Mouse (Mus musculus) ovary, postnatal 14 days (tissue): Measurements from ENCODE around the gene Olfr1270.
"Not testable (repeated sequence)": the region's sequence is repeated elsewhere in the genome, so short reads cannot be mapped to it uniquely, and the experiment has no call there.

Experiments
- DNase-seq: peaks from one replicate; pipeline ENCODE4 v3.0.0; 2022; ENCODE audit warnings: low spot score

Olfr1270 gene

DNA sequence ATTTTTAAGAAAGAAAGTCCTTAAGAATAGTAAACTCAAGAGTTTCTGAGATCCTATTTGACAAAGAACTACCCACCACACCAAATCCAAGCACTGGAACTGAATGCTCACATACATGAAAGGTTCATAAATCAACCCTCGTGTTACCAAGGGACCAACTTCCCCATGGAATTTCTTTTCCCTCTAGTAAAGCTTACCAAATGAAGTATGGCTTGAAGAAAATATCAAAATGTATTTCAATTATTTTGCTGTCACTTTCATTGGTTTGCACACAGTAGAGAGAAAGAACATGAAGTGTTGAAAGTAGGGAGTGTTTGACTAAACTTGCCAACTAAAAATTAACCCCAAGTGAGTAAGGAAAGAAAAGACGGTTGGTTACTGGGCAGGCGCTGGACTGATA is at the start of gene Olfr1270:
Gene Olfr1270, minus strand, starts transcription at position 101 of the 400 bp plus-strand sequence.
- no peak for DNase-seq

DNA sequence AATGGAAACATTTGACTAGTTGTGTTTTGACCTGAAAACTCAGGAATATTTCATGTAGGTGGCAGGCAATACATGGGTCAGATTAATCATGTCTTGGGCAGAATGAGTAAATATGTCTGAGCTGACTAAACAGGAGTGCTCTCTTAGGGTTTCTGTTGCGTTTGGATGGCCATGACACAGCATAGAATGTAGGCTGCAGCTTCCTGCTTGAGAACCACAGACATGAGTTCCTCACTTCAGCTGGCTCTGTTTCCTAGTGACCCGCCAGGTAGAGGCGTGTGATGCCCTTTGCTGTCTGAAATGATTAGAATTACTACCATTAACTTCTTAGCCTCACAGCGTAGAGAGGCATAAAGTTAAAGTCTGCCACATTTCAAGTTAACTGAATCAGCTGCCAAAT is 46.7 kb upstream of the Olfr1270 start:
- not testable (repeated sequence) for DNase-seq

DNA sequence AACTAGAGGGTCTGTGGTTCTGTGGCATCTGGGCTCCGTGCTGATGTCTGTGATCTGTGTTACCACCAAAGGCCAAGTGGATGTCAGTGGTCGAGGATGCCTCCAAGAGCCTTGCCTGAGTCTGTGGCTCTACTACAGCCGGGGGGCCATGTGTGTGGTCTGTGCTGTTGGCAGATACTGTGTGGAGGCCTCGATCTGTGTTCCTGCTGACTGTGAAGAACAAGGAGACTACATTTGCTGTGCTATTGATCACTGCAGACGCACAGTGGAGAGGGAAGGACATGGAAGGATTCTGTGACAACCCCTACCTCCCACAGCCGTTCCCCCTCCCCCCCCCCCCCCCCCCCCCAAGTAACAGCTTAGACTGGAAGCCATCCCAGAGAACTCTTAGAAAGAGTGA is 42.4 kb upstream of the Olfr1270 start:
- DNase-seq: not testable (repeated sequence)

DNA sequence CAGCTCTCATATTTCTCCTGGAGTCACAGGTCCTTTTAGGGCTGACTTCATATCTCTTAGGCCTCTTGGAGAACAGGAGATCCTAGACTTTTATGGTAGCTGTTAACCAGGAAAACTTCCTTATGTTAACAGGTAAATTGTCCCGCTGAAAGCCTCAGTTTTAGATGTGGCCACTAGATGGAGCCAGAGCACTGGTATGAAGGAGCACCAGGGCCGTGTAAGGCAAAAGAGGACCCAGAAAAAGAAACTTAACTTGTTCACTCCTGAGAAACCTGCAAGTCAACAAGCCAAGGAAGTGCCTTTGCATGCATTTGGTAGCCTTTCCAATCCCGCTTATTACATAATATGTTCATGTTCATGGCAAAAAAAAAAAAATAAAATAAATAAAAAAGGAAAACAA is 41.9 kb upstream of the Olfr1270 start:
- not testable (repeated sequence) for DNase-seq

DNA sequence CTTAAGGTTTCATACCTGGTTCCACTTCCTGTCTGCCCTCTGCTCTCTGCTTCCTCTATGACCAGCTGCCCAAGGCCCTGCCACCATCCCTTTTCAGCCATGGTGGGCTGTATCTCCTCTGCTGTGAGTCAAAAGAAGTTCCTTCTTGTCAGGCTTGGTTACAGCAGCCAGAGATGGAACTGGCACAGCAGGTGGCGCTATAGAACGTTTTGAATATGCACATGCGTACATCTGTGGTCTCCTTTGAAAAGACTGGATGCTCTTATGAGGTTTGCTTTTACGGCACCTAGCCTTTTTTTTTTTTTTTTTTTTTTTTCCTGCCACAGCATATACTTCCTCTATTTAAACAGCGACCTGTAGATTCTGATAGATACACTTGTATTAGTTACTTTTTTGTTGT is 34.2 kb upstream of the Olfr1270 start:
- not testable (repeated sequence) for DNase-seq

DNA sequence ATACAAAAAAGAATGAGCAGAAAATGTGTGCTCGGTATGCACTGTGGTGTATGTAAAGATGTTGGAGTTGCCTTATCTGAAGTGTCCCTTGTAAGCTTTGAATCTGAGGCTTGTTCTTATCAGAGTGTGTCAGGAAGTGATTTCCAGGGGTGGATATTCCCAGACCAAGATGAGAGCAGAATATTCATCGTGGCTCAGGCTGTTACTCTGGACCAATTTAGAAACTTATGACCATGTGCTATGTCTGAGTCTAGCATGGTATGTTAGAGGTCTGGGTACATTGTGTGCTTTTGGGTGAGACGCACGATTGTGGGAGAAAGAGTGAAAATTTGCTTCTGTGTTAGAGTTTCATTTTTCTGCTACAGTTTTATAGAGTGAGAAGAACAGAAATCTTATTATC is 33.2 kb upstream of the Olfr1270 start:
- DNase-seq: not testable (repeated sequence)

DNA sequence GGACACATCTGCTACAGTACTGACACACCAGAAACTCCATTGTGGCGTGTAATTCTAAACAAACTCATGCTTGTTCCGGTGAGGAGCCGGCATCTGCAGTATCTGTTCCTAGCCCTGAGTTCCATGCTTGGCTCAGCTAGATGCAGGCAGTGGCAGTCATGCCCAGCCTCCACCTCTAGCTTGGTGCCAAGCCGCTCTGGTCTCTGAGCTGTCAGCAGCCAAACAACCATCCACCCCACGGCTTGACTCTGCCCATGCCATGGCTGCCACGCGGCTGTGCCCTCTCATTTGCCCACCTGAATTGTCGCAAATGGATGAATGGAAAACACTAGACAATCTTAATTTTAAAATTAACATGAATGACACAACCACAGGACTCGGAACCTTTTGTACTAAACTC is 1.0 kb upstream of the Olfr1270 start:
- no peak for DNase-seq

DNA sequence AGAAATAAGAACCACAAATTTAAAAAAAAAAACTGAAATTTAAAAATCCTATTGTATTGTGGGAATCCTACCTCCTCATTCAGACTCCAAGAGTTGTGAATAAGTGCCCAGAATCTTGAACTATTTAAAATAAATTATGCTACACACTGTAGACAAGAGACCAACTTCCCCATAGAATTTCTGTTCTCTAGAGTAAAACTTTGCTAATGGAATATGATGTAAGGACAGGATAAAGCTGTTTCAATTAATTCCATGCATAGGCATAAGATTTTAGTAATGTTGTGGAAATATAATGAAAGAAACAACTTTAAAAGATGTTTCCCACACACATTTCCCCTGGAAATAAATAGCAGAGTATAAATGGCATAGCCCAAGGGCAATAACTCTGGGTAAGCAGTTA is 10.7 kb downstream of the Olfr1270 start, which contains the start of gene Olfr32:
Gene Olfr32, minus strand, starts transcription at position 101 of the 400 bp plus-strand sequence.
- DNase-seq: no peak

DNA sequence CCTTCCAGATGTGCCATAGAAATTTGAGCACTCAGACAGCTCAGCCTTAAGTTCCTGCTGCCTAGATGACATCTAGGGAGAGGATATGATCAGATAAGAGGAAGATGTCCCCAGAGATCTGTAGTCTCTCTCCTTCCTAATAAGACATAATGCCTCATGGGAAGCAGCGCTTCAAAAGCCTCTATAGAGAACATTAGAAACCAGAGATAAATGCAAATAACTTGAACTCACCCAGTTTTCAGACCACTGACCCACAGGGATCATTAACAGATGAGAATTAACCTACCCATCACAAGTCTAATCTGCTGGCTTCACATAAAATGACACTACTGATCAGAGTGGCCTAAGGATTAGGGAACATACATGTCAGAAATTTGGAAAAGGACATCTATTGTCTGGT is 31.6 kb downstream of the Olfr1270 start, which contains the start of gene Olfr1269:
Gene Olfr1269, minus strand, starts transcription at position 101 of the 400 bp plus-strand sequence.
- DNase-seq: no peak
